Mouse (Mus musculus): ENCODE results near the gene Ankle1.
A peak's percentile ranks its signal among the peaks of the same experiment; 100 is the strongest.

Gene Ankle1

DNA sequence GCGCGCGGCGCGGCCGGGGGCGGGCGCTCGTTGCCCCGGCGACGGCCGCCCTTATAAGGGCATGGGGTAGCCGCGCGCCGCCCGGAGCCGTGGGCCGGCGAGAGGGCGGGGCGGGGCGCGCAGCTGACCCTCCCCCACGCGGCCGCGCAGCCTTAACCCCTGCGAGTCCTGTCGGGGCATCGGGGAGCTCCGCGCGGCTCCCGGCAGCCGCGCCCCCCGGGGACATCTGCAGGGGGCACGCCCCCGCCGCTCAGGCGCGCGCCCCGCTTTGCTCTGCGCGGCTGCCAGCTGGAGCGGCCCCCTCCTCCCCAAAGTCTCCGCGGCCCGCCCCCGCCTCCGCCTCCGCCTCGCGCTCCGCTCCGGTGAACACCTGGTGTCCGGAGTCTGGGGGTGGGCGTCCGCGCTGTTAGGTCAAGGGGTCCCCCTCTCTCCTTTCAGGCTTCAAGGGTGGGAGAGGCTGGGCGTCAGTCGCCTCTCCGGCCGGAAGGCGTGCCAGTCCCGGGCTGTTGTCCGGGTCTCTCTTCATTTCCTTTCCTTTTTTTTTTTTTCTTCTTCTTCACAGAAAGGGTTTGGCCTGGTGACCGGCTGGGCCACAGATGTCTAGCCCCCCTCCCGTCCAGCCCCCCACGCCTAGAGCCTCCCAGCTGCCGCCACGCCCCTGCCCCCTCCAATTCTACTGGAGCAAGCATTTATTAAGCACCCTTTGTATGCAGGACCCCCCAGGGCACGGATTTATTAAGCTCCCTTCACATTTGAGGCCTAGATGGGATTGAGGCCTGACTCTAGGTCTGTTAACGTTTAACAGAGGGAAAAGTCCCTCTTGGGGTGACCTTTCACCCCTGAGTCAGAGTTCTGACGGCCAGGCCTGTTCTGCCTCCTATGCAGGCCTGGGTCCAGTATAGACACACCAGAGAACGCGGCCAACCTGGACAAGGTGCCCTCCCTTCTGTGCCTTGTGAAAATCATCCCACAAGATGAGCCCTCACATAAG is 23.5 kb upstream of the Ankle1 start:
- peak; percentile 92 for DNase-seq (ENCODE audit: extremely low spot score)

DNA sequence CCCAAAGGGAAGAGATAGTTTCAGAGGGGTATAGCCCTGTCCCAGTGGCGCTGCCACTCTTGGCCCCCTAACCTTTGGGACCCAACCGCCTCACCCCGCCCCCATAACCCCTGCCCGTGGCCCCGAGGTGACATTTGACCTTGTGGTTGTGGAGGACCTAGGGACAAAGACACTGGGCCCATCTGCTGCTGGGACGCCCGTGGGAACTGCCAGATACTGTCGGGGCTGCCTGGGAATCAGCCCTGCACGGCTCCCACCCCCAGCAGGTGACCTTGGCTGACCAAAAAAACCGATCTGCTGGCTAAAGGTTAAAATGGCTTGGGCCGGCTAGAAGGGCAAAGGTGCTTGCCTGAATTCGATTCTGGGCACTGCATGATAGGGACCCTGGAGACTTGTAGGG is 22.4 kb upstream of the Ankle1 start:
- DNase-seq (ENCODE audit: extremely low spot score): peak; percentile 73

DNA sequence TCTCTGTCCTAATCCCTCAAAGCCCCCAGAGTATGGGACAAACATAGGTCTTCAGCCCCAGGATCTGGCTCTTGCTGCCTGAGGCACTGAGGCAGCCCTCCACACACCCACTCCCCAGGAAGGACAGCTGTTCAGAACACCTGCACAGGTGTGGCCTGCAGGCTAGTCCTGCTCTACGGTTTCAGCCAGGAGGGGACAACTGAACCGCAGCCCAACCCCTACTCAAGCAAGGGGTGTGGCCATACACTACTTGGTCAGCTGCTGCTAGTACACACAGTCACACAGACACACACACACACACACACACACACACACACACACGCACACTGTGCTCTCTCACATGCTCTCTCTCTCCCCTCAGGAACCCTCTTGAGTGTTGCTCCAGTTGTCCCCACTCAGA is 21.9 kb upstream of the Ankle1 start:
- no peak for DNase-seq (ENCODE audit: extremely low spot score)

DNA sequence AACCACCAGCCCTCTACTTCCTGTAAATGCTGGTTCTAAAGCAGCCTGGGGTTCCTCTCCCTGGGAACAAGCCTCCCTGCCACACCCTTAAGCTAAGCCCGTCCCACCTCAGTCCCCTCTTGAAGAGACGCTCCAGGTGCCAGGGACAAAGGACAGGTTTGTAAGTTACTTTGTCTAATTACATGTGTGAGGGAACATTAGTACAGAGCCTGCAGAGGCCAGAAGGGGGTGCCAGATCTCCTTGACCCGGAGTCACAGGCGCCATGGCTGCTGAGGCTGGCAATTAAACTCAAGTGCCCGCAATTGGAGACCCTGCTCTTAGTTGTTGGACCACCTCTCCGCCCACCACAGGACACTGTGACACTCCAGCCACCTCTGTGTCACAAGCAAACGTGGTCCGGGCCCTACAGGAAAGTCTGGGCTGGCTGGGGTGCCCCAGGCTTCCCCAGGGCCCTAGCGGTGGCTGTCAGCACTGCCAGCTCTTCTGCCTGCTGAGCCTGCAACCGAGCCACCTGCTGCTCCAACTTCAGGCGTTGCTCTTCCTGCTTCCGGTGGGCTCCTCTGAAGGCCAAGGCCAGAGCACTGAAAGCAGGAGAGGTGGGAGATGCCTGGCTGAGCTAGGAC is 20.5 kb upstream of the Ankle1 start:
- DNase-seq (ENCODE audit: extremely low spot score): no peak

DNA sequence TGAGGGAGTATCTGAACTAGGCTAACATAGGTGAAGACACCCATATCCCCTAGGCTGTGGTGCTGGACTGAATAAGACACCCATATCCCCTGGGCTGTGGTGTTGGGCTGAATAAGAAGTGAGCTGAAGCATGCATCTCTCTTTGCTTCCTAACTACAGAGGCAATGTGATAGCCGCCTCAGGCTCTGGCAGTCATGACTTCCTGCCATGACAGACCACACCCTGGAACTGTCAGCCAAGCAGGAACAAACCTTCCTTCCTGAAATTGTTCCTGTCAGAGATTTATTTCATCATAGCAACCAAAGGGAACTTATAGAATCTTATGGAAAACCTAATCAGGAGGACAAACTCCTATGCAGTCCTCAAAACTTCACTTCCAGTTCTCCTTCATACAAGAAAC is 17.5 kb upstream of the Ankle1 start:
- no peak for DNase-seq (ENCODE audit: extremely low spot score)

DNA sequence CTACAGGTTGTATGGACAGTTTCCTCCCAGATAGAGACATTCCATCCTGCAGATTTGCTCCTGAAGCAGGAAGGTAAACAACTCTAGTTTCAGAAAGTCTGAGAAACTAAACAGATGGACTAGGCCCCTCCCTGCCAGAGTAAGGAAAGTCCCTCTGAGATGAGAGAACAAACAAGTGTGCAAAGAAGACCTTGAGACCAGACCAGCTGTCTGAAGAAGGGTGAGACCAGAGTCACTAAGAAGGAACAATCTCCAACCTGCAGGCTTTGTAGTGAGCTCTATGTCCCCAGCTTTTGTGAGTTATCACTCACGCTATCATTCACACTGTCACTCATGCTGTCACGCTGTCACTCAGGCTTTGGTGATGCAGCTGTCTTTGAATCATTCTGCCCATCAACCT is 14.1 kb upstream of the Ankle1 start:
- no peak for DNase-seq (ENCODE audit: extremely low spot score)

DNA sequence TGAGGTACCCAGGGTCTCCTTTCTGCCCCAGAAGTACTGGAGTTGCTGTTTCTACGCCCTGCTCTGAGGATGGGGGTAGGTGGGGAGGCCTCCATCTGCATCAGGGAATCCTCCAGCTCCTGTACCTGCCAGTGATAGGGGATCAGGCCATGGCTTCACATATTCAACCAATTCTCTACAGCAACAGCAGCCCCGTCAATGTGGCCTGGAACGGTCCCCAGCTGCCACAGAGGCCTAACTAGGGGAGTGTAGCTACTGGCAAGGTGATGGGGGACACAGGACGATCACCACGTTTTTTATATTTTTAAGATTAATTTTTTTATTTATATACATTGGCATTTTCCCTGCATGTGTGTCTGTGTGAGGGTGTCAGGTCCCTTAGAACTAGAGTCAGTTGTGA is 13.4 kb upstream of the Ankle1 start:
- DNase-seq (ENCODE audit: extremely low spot score): no peak

DNA sequence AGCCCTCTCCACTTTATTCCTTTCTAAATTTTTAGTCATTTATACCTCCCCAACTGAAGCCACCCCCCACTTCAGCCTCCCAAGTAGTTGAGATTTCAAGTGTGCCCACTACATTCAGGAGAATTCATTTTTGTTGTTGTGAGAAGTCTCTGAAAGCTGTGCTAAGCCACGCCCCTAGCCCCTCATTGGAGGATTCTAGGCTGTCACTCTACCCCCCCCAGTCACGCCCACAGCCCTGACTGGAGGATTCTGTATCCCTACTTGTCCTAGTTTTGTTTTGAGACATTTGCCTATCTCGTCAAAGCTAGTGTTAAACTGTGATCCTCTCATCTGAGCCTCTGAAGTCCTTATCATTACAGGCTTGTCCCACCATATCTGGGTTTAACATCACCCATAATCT is 12.9 kb upstream of the Ankle1 start:
- peak; percentile 54 for DNase-seq (ENCODE audit: extremely low spot score)

DNA sequence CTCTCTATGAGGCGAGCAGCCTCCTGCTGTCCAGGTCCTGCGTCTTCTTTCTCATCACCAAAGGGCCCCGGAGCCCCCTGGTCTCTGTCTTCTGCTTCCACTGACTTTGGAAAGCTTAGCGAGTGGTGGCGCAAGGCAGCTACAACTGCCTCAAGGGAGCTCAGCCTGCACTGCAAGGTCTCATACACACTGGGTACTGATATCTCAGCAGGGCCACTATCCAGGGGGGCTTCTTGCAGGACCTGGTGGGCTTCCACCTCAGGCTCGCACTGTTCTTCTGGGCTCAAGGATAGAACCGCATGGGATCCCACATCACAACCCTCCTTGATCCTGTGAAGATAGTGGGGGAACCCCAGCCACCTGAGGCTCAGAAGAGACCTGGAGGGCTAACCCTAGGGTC is 11.3 kb upstream of the Ankle1 start:
- DNase-seq (ENCODE audit: extremely low spot score): no peak

DNA sequence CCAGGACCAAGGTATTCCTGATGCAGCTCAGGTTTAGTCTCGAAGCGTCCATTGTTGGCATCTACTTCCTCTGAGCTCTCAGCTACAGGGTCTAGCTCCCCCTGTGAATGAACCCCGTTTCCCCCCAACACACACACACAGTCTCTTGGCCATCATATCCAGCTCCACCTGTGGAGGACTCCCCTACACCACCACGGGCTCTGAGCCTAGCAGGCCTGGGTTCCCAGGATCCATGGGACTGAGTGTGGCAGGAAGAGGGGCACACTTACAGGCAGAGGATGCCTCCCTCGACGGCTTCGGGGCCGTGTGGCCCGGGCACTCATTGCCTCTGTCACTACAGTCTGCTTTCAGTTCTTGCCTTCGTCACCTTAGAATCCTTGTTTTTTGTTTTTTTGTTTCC is 10.7 kb upstream of the Ankle1 start:
- DNase-seq (ENCODE audit: extremely low spot score): no peak

DNA sequence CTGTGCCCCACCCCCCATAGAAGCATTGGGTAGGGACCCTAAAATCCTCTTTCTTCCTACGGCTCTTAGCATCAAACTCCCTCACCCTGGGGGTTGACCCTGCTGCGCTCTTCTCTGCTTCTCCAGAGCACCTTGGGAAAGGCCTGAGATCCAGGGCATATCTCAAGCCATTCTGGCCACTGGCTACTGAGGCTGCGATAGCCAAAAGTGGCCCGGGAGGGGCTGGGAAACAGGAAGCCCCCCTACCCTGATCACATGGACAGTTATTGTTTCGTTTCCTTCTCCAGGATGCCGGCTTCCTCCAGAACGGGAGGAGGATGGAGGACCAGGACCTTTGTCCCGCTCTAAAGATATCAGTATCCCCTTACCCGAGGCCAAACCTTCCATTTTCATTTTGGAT is 10.2 kb upstream of the Ankle1 start, which contains the start of gene Ushbp1:
TSS of gene Ushbp1 (minus strand) at position 174 of the 400 bp plus-strand sequence.
- no peak for DNase-seq (ENCODE audit: extremely low spot score)

DNA sequence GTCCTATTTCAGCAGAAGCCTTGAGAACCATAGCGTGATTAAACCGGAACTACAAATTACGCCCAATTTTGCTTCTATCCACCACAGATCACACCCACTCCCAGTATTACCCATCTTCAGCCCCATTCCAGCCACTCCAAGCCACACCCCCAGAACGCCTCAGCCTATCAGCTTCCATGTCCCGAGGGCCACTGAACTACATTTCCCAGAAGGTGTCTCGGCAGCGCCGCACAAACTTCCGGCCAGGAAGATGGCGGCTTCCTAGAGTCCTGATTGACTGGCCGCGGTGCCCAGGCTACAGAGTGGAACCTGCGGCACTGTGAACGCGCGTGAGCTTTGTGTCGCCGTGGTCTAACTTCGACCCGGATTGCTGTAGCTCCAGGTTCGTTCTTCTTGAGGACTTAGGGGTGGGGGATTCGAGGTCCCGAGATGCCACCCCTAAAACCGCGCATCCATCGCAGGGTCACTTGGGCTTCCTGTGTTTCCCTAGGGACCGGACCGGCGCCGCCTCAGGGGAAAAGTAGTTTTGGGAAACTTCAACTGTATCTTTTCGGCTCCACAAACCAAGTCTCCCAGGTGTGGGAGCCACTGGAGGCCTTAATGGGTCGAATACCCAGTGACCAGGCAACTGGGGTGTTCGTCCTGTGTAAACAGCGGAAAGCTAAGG is 9.0 kb upstream of the Ankle1 start, which contains the start of gene Babam1:
TSS of gene Babam1 (plus strand) at position 223 of the 667 bp plus-strand sequence.
- peak; percentile 91 for DNase-seq (ENCODE audit: extremely low spot score)

DNA sequence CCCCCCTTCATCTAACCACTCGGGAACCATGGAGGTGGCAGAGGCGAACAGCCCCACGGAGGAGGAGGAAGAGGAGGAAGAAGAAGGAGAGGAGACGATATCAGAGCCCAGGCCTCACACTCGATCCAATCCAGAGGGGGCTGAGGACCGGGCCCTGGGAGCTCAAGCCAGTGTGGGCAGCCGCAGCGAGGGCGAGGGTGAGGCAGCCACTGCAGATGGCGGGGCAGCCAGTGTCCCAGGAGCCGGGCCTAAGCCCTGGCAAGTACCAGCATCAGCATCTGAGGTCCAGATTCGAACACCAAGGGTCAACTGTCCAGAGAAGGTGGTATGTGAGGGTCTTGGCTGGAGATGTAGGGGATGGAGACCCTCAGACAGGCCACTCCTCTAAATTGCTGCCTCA is 8.1 kb upstream of the Ankle1 start:
- no peak for DNase-seq (ENCODE audit: extremely low spot score)

DNA sequence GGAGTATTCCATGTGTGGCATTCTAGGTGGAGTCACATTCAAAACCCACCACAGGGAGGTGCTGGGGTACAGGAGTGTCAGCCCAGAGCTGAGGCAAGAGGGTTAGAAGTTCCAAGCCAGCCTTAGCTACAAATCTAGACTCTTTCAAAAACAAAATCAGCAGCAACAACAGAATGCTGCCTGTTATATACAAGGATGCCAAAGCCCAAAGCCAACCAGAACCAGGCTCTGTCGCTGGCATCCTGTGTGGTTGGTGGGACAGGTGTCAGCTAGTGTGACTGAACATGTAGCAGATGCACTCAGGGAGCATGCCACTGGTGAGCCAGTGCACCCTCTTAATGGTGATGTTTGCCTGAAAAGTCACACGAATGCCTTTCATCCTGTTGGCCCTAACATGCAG is 5.0 kb upstream of the Ankle1 start:
- DNase-seq (ENCODE audit: extremely low spot score): no peak

DNA sequence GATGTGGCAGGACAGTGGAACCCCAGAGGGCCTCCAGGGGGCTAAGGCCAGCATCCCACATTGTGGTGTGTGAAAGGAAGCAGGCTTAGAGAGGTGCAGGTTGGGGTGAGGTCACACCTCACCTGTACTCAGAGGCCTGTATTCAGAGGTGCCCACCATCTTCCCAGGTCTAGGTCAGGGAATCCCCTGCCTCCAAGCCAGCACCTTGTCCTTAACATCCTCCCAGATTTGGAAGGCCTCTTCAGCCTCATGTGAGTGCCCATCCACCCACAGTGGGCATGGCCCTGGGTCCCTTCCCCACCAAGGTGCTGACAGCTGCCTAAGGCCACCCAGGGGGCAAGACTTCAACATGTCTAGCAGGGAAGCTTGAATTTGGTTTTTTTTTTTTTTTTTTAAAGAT is 4.4 kb upstream of the Ankle1 start:
- no peak for DNase-seq (ENCODE audit: extremely low spot score)

DNA sequence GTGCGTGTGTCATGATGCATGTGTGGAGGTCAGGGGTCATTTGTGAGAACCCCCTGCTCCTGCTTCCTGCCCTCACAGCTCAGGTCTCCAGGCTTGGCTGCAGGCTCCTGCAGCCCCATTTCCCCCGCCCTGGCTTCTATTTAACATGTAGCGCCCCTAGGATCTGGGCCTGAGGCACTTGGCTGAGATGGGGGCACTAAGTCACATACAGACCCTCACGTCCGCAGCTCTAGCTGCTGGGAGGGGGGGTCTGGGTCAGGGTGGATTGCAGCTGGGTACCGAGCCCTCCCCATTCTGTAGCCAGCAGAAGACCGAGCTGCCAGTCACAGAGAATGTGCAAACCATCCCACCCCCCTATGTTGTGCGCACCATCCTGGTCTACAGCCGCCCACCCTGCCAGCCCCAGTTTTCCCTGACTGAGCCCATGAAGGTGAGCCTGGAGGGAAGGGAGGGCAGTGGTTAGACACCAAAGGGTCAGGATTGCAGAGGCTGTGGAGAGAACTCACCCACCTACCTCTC is 3.3 kb upstream of the Ankle1 start:
- DNase-seq (ENCODE audit: extremely low spot score): no peak

DNA sequence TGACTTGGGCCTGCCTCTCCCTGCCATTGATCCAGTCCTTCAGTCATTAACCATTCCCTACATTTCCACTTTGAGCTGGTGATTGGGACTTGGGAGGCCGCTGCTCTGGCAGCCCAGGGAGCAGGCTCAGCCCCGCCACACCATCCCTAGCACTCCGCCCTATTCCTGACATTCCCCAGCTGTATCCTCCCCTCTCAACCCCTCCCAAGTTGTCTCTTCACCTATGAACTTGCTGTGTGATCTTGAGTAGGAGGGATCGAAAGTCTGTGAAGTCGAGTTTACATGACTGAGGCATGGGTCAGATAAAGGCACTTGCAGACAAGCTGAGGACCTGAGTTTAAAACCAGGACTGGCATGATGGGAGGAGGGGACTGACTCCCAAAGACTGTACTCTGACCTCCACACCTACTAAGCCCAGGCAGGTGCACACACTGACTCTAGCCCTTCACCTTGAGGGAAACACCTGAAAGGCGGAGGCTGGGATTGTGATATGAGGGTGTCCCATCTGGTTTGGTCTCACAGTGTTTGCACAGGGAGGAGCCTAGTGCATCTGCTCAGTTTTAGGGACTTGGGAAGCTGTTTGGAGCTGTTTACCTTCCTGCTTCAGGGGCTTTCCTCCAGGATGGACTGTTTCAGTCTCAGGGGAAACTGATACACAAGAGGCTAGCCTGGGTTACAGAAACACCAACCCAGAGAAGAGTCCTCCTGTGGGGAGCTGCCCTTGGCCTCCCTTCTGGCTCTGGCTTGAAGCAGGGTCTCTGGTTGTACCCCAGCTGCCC is 2.5 kb upstream of the Ankle1 start:
- DNase-seq (ENCODE audit: extremely low spot score): no peak

DNA sequence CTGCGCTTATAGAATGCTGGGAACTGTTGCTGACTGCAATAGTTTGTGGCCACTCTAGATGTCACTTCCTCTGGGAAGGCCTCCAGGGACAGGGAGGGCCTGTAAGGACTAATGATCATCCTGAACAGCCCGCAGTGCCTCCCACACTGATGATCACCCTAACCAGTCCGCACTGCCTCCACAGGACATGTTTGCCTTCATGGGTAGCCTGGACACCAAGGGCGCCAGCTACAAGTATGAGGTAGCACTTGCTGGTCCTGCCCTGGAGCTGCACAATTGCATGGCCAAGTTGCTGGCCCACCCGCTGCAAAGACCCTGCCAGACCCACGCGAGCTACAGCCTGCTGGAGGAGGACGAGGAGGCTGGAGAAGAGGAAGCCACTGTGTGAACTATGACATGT is 1.8 kb upstream of the Ankle1 start:
- DNase-seq (ENCODE audit: extremely low spot score): no peak

DNA sequence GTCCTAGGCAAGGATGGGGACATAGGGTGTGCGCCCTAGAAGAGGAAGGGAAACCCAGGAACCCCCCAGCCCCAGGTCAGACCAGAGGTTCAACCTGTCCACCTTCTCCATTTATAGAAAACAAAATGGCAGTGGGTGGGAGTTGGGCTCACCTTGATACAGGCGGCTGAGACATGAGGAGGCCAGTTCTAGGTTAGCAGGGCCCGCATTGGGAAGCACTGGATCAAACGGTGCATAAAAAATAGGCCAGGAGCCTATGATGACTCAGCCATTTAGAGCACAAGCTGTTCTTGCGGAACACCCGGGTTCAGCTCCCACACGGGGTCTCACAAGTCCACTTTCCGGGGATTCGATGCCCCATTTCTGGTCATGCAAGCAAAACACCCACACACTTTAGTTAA is 859 bp upstream of the Ankle1 start:
- DNase-seq (ENCODE audit: extremely low spot score): no peak

DNA sequence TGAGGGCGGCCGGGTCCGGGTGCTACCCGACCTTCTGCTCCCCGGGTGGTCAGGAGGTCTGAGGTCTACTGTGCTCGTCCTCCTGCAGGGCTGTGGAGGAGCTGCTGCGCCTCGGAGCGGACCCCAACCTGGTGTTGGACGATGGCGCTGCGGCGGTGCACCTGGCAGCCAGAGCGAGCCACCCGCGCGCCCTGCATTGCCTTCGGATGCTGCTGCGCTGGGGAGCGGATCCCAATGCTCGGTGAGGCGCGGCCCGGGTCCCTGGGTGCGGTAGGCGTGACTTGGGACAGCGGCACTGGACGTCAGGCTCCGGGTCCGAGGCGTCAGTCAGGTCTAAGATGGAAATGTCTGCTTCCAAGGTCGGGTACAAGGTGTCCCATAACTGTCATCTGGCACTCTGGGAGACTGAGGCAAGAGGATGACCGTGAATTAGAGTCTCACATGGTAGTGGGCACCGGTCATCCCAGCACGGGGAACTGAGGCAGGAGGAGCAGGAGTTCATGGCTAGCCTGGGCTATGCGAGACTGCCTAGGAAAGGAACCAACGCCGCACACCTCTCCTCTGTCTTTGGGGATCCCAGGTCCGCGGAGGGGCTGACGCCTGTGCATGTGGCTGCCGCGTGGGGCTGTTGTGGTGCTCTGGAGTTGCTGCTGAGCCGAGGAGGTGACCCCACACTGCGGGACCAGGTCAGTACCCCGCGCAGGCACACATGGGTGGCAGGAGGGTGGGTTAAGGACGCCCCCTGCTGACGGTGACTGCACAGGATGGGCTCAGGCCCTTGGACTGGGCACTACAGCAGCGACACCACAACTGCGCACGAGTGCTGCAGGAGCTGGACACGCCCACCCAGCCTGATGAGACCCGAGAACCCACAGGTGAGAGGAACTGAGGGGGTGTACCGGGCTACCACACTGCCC is 547 bp downstream of the Ankle1 start:
- peak; percentile 87 for DNase-seq (ENCODE audit: extremely low spot score)
